Mouse (Mus musculus) heart, adult 2 months (tissue): ENCODE data around the gene Olfr1438-ps1. TPM values are rescaled to one million over a fixed set of nuclear protein-coding genes. Genes with fewer than 3 reads are reported as not detected.

Experiments
- DNase-seq, 2 experiments: peaks; one replicate each; pipeline ENCODE4 v3.0.0; 2021
- H3K27ac ChIP-seq: fragments of 200-600 bp; 2 replicates; pipeline ENCODE4 v1.8.1; 2022
- H3K27me3 ChIP-seq: fragments of 200-500 bp; 2 replicates; pipeline ENCODE4 v1.6.1; 2012; ENCODE audit warnings: mild to moderate bottlenecking, low read length, inconsistent platforms, mixed read lengths; ENCODE audit not compliant: control insufficient read depth, insufficient read depth
- H3K36me3 ChIP-seq: fragments of 200-500 bp; 2 replicates; pipeline ENCODE4 v1.6.1; 2012; ENCODE audit warnings: low read length, inconsistent platforms; ENCODE audit not compliant: control insufficient read depth, insufficient read depth
- H3K4me1 ChIP-seq: fragments of 200-500 bp; 2 replicates; pipeline ENCODE4 v1.6.1; 2011; ENCODE audit warnings: low read length; ENCODE audit not compliant: control insufficient read depth, insufficient read depth
- H3K4me3 ChIP-seq: fragments of 200-600 bp; 2 replicates; pipeline ENCODE4 v1.8.1; 2022
- H3K79me2 ChIP-seq: fragments of 200-500 bp; replicated peaks from 2 replicates; pipeline ENCODE4 v1.6.1; 2012; ENCODE audit warnings: mild to moderate bottlenecking, inconsistent platforms, low read length, moderate library complexity, mixed read lengths; ENCODE audit not compliant: control insufficient read depth, insufficient read depth
- H3K9ac ChIP-seq: fragments of 200-500 bp; 2 replicates; pipeline ENCODE4 v1.6.1; 2012; ENCODE audit warnings: low read depth, mild to moderate bottlenecking, control low read depth, inconsistent platforms, low read length, mixed read lengths
- POLR2A ChIP-seq: fragments of 200-500 bp; IDR thresholded peaks from 2 replicates; pipeline ENCODE4 v1.6.1; 2011; ENCODE audit warnings: mild to moderate bottlenecking, low read depth, low read length, control low read depth; ENCODE audit not compliant: insufficient read depth
- WGBS: fragments of 180-500 bp; shearing (Covaris S2); methylation state at CpG from one replicate; pipeline ENCODE4 v1.1.7; 2018; 5-methylcytosine and 5-hydroxymethylcytosine counted together
- intact Hi-C: fragments of 180-260 bp; cut with DNase I; formaldehyde crosslinking; loops from one replicate; pipeline ENCODE4 v1.15.1; 2025
- polyA plus RNA-seq: library from polyadenylated mRNA; depleted of rRNA; stranded (reverse); fragments of >200 nt; gene quantifications from 2 replicates; pipeline ENCODE4 v1.2.3, GENCODE M21; 2012; rRNA removed
- total RNA-seq, 2 experiments: library from RNA; stranded (reverse); gene quantifications; 2 replicates each; pipeline ENCODE4 v1.2.3; 2021

Gene Olfr1438-ps1
- total and polyA plus RNA-seq, 3 experiments: not detected

GRCm38 (mm10) chr19:12279554-12279953 lies 56.2 kb downstream of the Olfr1438-ps1 start, which contains the start of gene Olfr1434:
Gene Olfr1434, plus strand, starts transcription at chr19:12279854.
- no peak for TF ChIP-seq POLR2A
- no peak within 1 kb of the TSS for H3K9ac ChIP-seq
- WGBS: 51% methylated on average over 2 of the region's 2 CpGs
- H3K4me1 ChIP-seq: no peaks in the 10 kb centered on the region
- intact Hi-C loops: no loop called here
- H3K27me3 ChIP-seq: no peaks in the 10 kb centered on the region
- no peak for DNase-seq
- no peak within 1 kb of the TSS for H3K27ac ChIP-seq
- H3K4me3 ChIP-seq: no peak within 1 kb of the TSS
- no peaks in the 10 kb centered on the region for H3K36me3 ChIP-seq
- no peaks in the 10 kb centered on the region for H3K79me2 ChIP-seq

Other genes with a start within 250 kb of the Olfr1438-ps1 start
- not detected for gene Olfr1426, start 243.9 kb downstream of the Olfr1438-ps1 start, total RNA-seq
- gene Olfr1426, start 243.9 kb downstream of the Olfr1438-ps1 start, polyA plus RNA-seq: not detected in 2 replicates
- gene Olfr1427, start 232.6 kb downstream of the Olfr1438-ps1 start, total RNA-seq: not detected
- gene Olfr1427, start 232.6 kb downstream of the Olfr1438-ps1 start, polyA plus RNA-seq: not detected in 2 replicates
- gene Olfr1428, start 220.0 kb downstream of the Olfr1438-ps1 start, total RNA-seq: not detected
- not detected in 2 replicates for gene Olfr1428, start 220.0 kb downstream of the Olfr1438-ps1 start, polyA plus RNA-seq
- gene Olfr76, start 212.7 kb downstream of the Olfr1438-ps1 start, total RNA-seq: not detected
- not detected in 2 replicates for gene Olfr76, start 212.7 kb downstream of the Olfr1438-ps1 start, polyA plus RNA-seq
- not detected for gene Olfr1555-ps1, start 165.8 kb downstream of the Olfr1438-ps1 start, total RNA-seq
- not detected in 2 replicates for gene Olfr1555-ps1, start 165.8 kb downstream of the Olfr1438-ps1 start, polyA plus RNA-seq
- not detected for gene Olfr1431, start 135.3 kb downstream of the Olfr1438-ps1 start, total RNA-seq
- gene Olfr1431, start 135.3 kb downstream of the Olfr1438-ps1 start, polyA plus RNA-seq: not detected in 2 replicates
- gene Olfr1432, start 103.3 kb downstream of the Olfr1438-ps1 start, total RNA-seq: not detected
- gene Olfr1432, start 103.3 kb downstream of the Olfr1438-ps1 start, polyA plus RNA-seq: not detected in 2 replicates
- not detected for gene Olfr262, start 94.3 kb downstream of the Olfr1438-ps1 start, total RNA-seq
- not detected in 2 replicates for gene Olfr262, start 94.3 kb downstream of the Olfr1438-ps1 start, polyA plus RNA-seq
- not detected for gene Olfr235, start 74.9 kb downstream of the Olfr1438-ps1 start, total RNA-seq
- not detected in 2 replicates for gene Olfr235, start 74.9 kb downstream of the Olfr1438-ps1 start, polyA plus RNA-seq
- gene Olfr1434, start 56.1 kb downstream of the Olfr1438-ps1 start, total RNA-seq: not detected
- gene Olfr1434, start 56.1 kb downstream of the Olfr1438-ps1 start, polyA plus RNA-seq: not detected in 2 replicates
- not detected for gene Olfr1436, start 36.8 kb downstream of the Olfr1438-ps1 start, total RNA-seq
- not detected in 2 replicates for gene Olfr1436, start 36.8 kb downstream of the Olfr1438-ps1 start, polyA plus RNA-seq
- not detected for gene Olfr1437, start 10.8 kb downstream of the Olfr1438-ps1 start, total RNA-seq
- not detected in 2 replicates for gene Olfr1437, start 10.8 kb downstream of the Olfr1438-ps1 start, polyA plus RNA-seq
- not detected for gene Olfr1440, start 51.4 kb upstream of the Olfr1438-ps1 start, total RNA-seq
- not detected in 2 replicates for gene Olfr1440, start 51.4 kb upstream of the Olfr1438-ps1 start, polyA plus RNA-seq
- gene Olfr1441, start 81.5 kb upstream of the Olfr1438-ps1 start, total RNA-seq: not detected
- not detected in 2 replicates for gene Olfr1441, start 81.5 kb upstream of the Olfr1438-ps1 start, polyA plus RNA-seq
- gene Pfpl, start 92.0 kb upstream of the Olfr1438-ps1 start, total RNA-seq: not detected
- not detected in 2 replicates for gene Pfpl, start 92.0 kb upstream of the Olfr1438-ps1 start, polyA plus RNA-seq
- gene Mpeg1, start 124.9 kb upstream of the Olfr1438-ps1 start, total RNA-seq: 1 to 10 TPM; 7.4 to 8.0 TPM
- gene Mpeg1, start 124.9 kb upstream of the Olfr1438-ps1 start, polyA plus RNA-seq: 3.5 and 4.3 TPM in 2 replicates
- gene Dtx4, start 165.5 kb upstream of the Olfr1438-ps1 start, total RNA-seq: 1 to 10 TPM; 5.7 to 6.2 TPM
- gene Dtx4, start 165.5 kb upstream of the Olfr1438-ps1 start, polyA plus RNA-seq: 3.7 and 5.0 TPM in 2 replicates
- gene Fam111a, start 209.8 kb upstream of the Olfr1438-ps1 start, total RNA-seq: 1 to 10 TPM; 4.4 to 4.7 TPM
- 1.5 and 2.7 TPM in 2 replicates for gene Fam111a, start 209.8 kb upstream of the Olfr1438-ps1 start, polyA plus RNA-seq